Mouse (Mus musculus) stomach, embryonic 16.5 days (tissue): ENCODE measurements at regions not wholly inside any gene's neighbourhood (a gene's known extent, or its start where the extent isn't known, plus 50 kb on each side); places are given as distances from the start of the nearest gene placed in this dataset.

Experiments
- ATAC-seq: fragments of 200-750 bp; cut with Nextera tagmentation; 2 replicates; pipeline ENCODE4 v1.8.0; 2017; ENCODE audit warnings: moderate number of reproducible peaks, moderate TSS enrichment; ENCODE audit not compliant: insufficient read depth, low FRiP score
- H3K27ac ChIP-seq: fragments of 300-500 bp; sonication (generic); 2 replicates; pipeline ENCODE4 v1.5.1; 2014; ENCODE audit warnings: low read length
- H3K27me3 ChIP-seq: fragments of 300-500 bp; sonication (generic); 2 replicates; pipeline ENCODE4 v1.6.1; 2014; ENCODE audit warnings: low read length, control low read depth, mixed read lengths; ENCODE audit not compliant: control insufficient read depth, insufficient read depth
- H3K36me3 ChIP-seq: fragments of 300-500 bp; sonication (generic); 2 replicates; pipeline ENCODE4 v1.6.1; 2014; ENCODE audit warnings: low read length; ENCODE audit not compliant: control insufficient read depth, insufficient read depth
- H3K4me1 ChIP-seq: fragments of 300-500 bp; sonication (generic); 2 replicates; pipeline ENCODE4 v1.6.1; 2014; ENCODE audit warnings: low read length, control low read depth, mixed read lengths; ENCODE audit not compliant: control insufficient read depth, insufficient read depth
- H3K4me2 ChIP-seq: fragments of 300-500 bp; sonication (generic); 2 replicates; pipeline ENCODE4 v1.6.1; 2014; ENCODE audit warnings: low read depth, low read length, mixed read lengths
- H3K4me3 ChIP-seq: fragments of 300-500 bp; sonication (generic); replicated peaks from 2 replicates; pipeline ENCODE4 v1.5.1; 2014; ENCODE audit warnings: mild to moderate bottlenecking, low read length
- H3K9ac ChIP-seq: fragments of 300-500 bp; sonication (generic); 2 replicates; pipeline ENCODE4 v1.6.1; 2014; ENCODE audit warnings: low read length
- H3K9me3 ChIP-seq: fragments of 300-500 bp; sonication (generic); replicated peaks from 2 replicates; pipeline ENCODE4 v1.6.1; 2016; ENCODE audit warnings: low read length, control low read depth; ENCODE audit not compliant: control insufficient read depth
- WGBS: fragments of 180-500 bp; shearing (Covaris S2); extraction: QIAGEN DNeasy Blood & Tissue Kit; methylation state at CpG from one replicate; pipeline ENCODE4 v1.1.7; 2014; 5-methylcytosine and 5-hydroxymethylcytosine counted together

DNA sequence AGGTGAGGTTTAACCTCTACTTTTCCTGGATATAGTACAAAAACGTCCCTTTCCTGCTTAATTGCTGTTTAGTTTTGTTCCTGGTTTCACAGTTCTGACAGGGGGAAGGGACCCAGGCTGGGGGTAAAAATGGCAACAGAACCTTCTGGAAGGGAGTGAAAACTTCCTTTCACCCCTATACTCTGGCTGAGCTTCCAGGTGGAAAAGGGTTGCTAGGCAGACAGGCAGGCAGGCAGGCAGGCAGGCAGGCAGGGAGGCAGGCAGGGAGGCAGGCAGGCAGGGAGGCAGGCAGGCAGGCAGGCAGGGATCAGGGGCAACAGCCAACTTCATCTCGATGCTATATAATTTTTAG lies 94.9 kb upstream of the Bmper start:
- no peaks in the 10 kb centered on the region for H3K27me3 ChIP-seq
- H3K4me2 ChIP-seq = no peak overlapping the region
- H3K27ac ChIP-seq = no peak overlapping the region
- H3K36me3 ChIP-seq = no peaks in the 10 kb centered on the region
- H3K9me3 ChIP-seq = no peaks in the 10 kb centered on the region
- no peak for ATAC-seq
- WGBS = 59% methylated on average over 2 of the region's 2 CpGs
- H3K4me3 ChIP-seq = no peak overlapping the region
- no peak overlapping the region for H3K9ac ChIP-seq
- no peaks in the 10 kb centered on the region for H3K4me1 ChIP-seq

DNA sequence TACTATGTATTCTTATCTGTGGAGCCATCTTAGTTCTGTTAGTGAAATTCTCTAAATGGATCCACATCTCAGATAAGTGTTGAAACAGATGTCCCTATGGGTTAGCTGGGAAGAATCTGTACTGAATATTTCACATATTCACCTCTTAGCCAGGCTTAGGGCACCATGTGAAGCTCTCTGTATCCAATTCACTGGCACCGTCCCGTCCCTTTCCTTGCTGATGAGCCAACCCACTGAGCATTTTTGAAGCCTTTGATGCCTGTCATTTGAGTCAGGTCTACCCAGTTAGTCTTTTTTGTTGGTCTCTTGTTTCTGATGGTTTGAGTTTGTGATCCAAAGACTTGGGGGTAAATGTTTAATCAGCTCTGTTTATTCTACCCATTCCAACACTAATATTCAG lies 88.9 kb upstream of the Bmper start:
- no peaks in the 10 kb centered on the region for H3K9me3 ChIP-seq
- no peak for ATAC-seq
- H3K4me3 ChIP-seq = no peak overlapping the region
- no peaks in the 10 kb centered on the region for H3K36me3 ChIP-seq
- H3K4me1 ChIP-seq = no peaks in the 10 kb centered on the region; the same call in 1 of the 2 replicates
- no peak overlapping the region for H3K9ac ChIP-seq
- WGBS = 83% methylated on average over 2 of the region's 2 CpGs
- no peak overlapping the region for H3K4me2 ChIP-seq
- H3K27me3 ChIP-seq = no peaks in the 10 kb centered on the region
- no peak overlapping the region for H3K27ac ChIP-seq

DNA sequence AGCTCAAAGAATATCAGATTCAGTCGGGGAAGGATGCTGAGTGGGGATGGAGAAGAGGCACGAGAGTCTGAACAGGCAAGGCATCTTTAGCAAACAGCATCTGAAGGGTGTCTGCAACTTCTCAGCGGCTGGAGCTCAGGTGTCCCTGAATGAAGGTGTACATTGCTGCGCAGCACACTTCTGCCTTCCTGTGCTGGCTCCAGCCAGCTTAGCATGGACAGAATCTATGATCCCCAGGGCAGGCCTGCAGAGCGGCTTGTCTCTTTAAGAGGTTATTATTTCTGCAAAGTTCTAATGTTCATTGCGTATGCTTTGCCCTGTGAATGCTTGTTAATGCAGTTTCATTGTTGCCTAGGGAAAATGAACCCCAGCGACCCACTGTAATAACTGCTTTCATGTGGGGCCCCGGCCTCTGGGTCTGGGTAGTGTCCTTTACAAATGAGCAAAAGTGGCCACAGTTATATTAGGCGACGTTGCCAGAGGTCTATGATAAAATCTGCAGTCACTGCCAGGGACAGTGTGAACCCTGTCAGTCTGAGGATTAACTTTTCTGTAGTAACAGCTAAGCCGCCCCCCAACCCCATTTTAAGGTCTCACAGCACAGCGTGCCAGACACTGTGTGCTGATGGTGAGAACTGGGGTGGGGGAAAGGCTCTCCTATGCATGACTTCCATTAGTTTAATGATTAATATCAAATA lies 88.3 kb upstream of the Bmper start:
- no peak for ATAC-seq

DNA sequence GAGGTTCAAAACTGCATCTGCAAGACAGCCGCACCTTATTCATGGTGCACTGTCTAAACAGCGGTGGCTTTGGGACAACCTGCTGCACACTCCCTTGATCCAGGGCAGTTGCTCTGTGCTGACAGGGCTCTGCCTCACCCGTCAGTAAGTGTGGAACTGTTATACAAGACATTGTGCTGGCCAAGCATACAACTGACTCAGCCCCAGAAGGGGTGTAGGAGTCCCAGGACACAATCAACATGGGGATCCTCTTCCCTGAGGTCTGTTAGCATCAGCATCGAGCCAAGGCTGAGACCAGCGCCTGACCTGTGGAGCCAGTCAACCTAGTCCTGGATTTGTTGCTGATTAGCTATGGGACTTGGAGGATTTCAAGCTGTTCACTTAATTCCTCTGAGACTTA lies 86.4 kb upstream of the Bmper start:
- Histone ChIP-seq H3K36me3 (no peaks in the 10 kb centered on the region), H3K27me3 (no peaks in the 10 kb centered on the region), H3K4me1 (no peaks in the 10 kb centered on the region; the same call in 1 of the 2 replicates), H3K27ac (no peak overlapping the region), H3K9me3 (no peaks in the 10 kb centered on the region), H3K4me3 (no peak overlapping the region), H3K4me2 (no peak overlapping the region), H3K9ac (no peak overlapping the region)
- 83% methylated on average over 5 of the region's 5 CpGs for WGBS
- ATAC-seq = no peak

More for the DNA sequence above, 88.3 kb upstream of the Bmper start:
- H3K9ac ChIP-seq = no peak overlapping the region
- H3K9me3 ChIP-seq = no peaks in the 10 kb centered on the region
- H3K27me3 ChIP-seq = no peaks in the 10 kb centered on the region
- 63% methylated on average over 12 of the region's 12 CpGs for WGBS
- no peak overlapping the region for H3K27ac ChIP-seq
- no peak overlapping the region for H3K4me3 ChIP-seq
- no peak overlapping the region for H3K4me2 ChIP-seq
- H3K36me3 ChIP-seq = no peaks in the 10 kb centered on the region
- H3K4me1 ChIP-seq = no peaks in the 10 kb centered on the region; the same call in 1 of the 2 replicates

DNA sequence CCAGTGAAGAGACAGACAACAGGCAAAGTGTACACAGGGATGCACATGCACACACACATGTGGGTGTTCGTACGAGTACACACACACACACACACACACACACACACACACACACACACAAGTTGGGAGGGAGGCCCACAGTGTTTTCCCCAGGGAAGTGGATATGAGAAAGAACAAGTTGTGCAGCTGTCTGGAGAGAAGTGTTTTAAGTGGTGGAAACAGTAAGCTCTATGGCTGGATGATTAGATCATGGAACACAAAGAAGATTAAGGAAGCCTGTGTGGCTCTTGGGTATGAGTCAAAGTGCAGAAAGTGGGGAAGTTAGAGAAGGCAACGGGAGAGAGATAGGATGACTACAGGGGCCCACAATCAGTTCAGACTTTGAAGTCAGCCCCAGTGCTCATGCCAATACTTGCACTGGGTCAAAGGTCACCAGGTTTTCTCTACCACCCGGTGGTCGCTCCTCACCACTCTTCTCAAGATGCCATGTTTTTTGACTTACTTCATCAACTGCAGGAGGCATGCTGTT lies 85.1 kb upstream of the Bmper start:
- Histone ChIP-seq H3K36me3 (no peaks in the 10 kb centered on the region), H3K9ac (no peak overlapping the region), H3K4me2 (no peak overlapping the region), H3K4me3 (no peak overlapping the region), H3K27ac (no peak overlapping the region), H3K9me3 (no peaks in the 10 kb centered on the region), H3K27me3 (no peaks in the 10 kb centered on the region), H3K4me1 (no peaks in the 10 kb centered on the region; the same call in 1 of the 2 replicates)
- no peak for ATAC-seq
- 56% methylated on average over 5 of the region's 5 CpGs for WGBS

DNA sequence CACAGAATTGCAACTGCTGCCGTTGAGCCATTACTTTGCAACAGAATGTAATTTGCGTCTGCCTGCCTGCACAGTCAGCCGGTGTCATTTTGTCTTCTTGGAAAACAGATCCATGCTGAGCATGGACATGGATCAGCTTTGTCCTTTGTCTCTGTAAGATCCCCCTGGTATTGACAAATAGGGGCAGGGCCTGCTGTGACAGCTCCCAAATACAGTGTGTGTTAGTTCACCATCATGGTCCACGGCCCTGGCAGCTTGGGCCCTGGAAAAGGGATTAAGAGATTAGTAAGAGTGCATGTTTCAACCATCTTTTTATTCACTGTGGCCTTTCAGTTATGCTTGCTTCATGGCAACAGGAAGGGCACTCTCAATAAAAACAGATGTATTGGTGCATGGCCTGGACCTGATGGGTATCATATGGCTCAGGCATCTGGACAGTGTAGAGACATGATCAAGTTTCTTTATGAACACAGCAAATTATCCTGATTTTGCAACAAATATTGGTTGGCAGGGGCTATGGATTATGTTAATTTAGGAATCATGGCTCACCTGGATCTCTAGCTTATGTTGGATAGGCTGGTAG lies 83.2 kb upstream of the Bmper start:
- Histone ChIP-seq H3K9ac (no peak overlapping the region), H3K36me3 (no peaks in the 10 kb centered on the region), H3K9me3 (no peaks in the 10 kb centered on the region), H3K4me1 (no peaks in the 10 kb centered on the region), H3K27me3 (no peaks in the 10 kb centered on the region), H3K27ac (no peak overlapping the region), H3K4me2 (no peak overlapping the region), H3K4me3 (no peak overlapping the region)
- 61% methylated on average over 4 of the region's 4 CpGs for WGBS
- ATAC-seq = no peak

DNA sequence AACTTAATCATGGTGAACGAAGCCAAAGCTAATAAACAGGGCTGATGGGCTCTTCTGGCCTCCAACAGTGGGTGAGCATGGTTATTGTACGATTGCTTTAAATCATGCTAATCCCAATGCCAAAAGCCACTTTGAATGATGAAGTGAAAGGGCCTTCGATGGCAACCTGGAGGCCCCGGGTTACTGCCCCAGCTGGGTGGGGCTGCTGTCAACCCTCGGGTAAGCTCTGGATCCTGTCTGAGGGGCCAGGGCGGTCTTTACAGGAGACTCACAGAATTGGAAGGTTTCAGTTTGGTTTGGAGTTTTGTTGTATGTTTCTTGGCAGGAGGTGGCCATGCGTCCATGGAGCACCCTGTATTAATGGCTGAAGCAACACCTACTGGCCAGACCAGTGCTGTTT lies 78.6 kb upstream of the Bmper start:
- H3K27me3 ChIP-seq = no peaks in the 10 kb centered on the region
- WGBS = 63% methylated on average over 7 of the region's 7 CpGs
- H3K4me2 ChIP-seq = no peak overlapping the region
- no peaks in the 10 kb centered on the region for H3K4me1 ChIP-seq
- H3K4me3 ChIP-seq = no peak overlapping the region
- no peaks in the 10 kb centered on the region for H3K9me3 ChIP-seq
- no peak for ATAC-seq
- no peak overlapping the region for H3K9ac ChIP-seq
- no peak overlapping the region for H3K27ac ChIP-seq
- H3K36me3 ChIP-seq = no peaks in the 10 kb centered on the region

DNA sequence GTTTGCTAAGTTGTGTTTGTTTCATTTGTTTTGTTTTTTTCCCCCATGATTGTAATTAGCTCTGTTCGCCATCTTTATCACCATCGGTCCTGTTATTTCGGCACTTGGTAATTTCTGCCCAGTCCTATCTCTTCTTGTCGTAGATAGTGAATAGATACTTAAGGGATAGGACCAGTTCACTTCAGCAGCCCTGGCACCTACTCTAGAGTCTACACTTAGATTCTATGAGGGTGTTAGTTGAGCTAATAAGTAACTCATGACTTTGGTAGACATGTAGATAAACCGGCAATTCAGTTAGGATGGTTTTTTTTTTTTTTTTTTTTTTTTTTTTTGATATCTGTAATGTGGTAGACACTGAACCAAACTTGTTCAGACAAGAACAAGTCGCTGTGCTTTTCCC lies 72.5 kb upstream of the Bmper start:
- Histone ChIP-seq H3K4me1 (no peaks in the 10 kb centered on the region), H3K36me3 (no peaks in the 10 kb centered on the region), H3K9ac (no peak overlapping the region), H3K27me3 (no peaks in the 10 kb centered on the region), H3K27ac (no peak overlapping the region), H3K4me2 (no peak overlapping the region), H3K4me3 (no peak overlapping the region), H3K9me3 (no peaks in the 10 kb centered on the region)
- 86% methylated on average over 6 of the region's 6 CpGs for WGBS
- no peak for ATAC-seq

DNA sequence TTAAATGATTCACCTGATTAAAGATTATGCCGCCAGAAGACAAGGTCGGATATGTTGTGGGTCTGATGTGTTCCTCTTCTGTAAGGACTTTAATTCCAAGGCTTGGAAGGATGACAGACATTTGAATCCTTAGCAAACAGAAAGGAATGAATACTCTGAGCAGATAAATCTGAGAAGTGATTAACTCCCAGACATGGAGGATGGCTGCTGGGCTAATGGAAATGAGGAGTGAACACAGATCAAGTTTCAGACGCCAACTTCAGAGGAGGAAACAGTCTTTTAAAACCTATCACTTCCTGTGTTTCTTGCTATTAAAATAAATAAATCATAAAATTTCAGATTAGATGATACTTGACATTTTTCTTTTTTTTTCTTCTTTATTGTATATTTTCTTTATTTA lies 72.0 kb upstream of the Bmper start:
- Histone ChIP-seq H3K27me3 (no peaks in the 10 kb centered on the region), H3K4me2 (no peak overlapping the region), H3K36me3 (no peaks in the 10 kb centered on the region), H3K4me3 (no peak overlapping the region), H3K27ac (no peak overlapping the region), H3K4me1 (no peaks in the 10 kb centered on the region), H3K9me3 (no peaks in the 10 kb centered on the region), H3K9ac (no peak overlapping the region)
- no peak for ATAC-seq
- 46% methylated on average over 3 of the region's 3 CpGs for WGBS
